Mouse (Mus musculus): ENCODE results near the gene Prrxl1.

- no peak for TF ChIP-seq POLR2A (IDR thresholded peaks at IDR 0.05; ENCODE audit: low read depth, low read length)
- no peak for TF ChIP-seq CTCF (IDR thresholded peaks at IDR 0.05; ENCODE audit: extremely low read depth, insufficient read length, insufficient replicate concordance, low read depth, low read length)
Observed at GRCm38 (mm10) chr14:32600110-32600509, 903 bp downstream of the Prrxl1 start.

Measured in small intestine, adult 2 months (tissue).